Mouse (Mus musculus): Measurements from ENCODE around the gene B020031M17Rik.
"Not testable (repeated sequence)": the region's sequence is repeated elsewhere in the genome, so short reads cannot be mapped to it uniquely, and the experiment has no call there.

GRCm38 (mm10) chr13:119968193-119968592, 17.6 kb upstream of the B020031M17Rik start:
- TF ChIP-seq POLR2AphosphoS2 (IDR thresholded peaks at IDR 0.05; ENCODE audit: low read depth, low read length); MAFK (IDR thresholded peaks at IDR 0.05; ENCODE audit: insufficient replicate concordance, low read length); ZNF384 (IDR thresholded peaks at IDR 0.05; ENCODE audit: low read depth, low read length); ZMIZ1 (IDR thresholded peaks at IDR 0.05; ENCODE audit: low read depth, low read length); EP300 (IDR thresholded peaks at IDR 0.05; ENCODE audit: low read length): not testable (repeated sequence)

All from CH12.LX (cell line).